Mouse (Mus musculus): ENCODE results near the gene Klhl32.

- no peak for TF ChIP-seq POLR2A (IDR thresholded peaks at IDR 0.05; ENCODE audit: insufficient read length, low read depth)
- no peak for TF ChIP-seq POLR2AphosphoS2 (IDR thresholded peaks at IDR 0.05; ENCODE audit: insufficient read length, low read depth)
- TF ChIP-seq MYOG (IDR thresholded peaks at IDR 0.05; ENCODE audit: control insufficient read depth in 1 of 3, insufficient read depth in 1 of 3, insufficient read length in 2 of 3, low read depth in 2 of 3), result no peak
- TF ChIP-seq MAX (IDR thresholded peaks at IDR 0.05; ENCODE audit: low read depth), result no peak
- TF ChIP-seq USF1 (IDR thresholded peaks at IDR 0.05; ENCODE audit: low read depth), result peak; percentile 57
- no peak for TF ChIP-seq MYOD1 (IDR thresholded peaks at IDR 0.05; ENCODE audit: control insufficient read depth in 1 of 3, insufficient read length in 2 of 3, low read depth in 2 of 3)
- no peak for TF ChIP-seq E2F4 (IDR thresholded peaks at IDR 0.05; ENCODE audit: insufficient read depth)
- TF ChIP-seq CEBPB (IDR thresholded peaks at IDR 0.05; ENCODE audit: insufficient read depth, poor library complexity, severe bottlenecking), result no peak
Measured at GRCm38 (mm10) chr4:24865691-24866090, 14.8 kb upstream of the Klhl32 start.

All from myocyte (in vitro differentiated cells).